Mouse (Mus musculus): ENCODE results near the gene Vmn2r22. TPM values are rescaled to one million over a fixed set of nuclear protein-coding genes. Genes with fewer than 3 reads are reported as not detected.
"Not testable (repeated sequence)": the region's sequence is repeated elsewhere in the genome, so short reads cannot be mapped to it uniquely, and the experiment has no call there.

Gene Vmn2r22
- not detected in 2 replicates for polyA plus RNA-seq (2012; rRNA removed)

GRCm38 (mm10) chr6:123650625-123651024 is at the start of gene Vmn2r22:
Gene Vmn2r22 (minus strand): TSS chr6:123650725.
- not testable (repeated sequence) for DNase-seq (ENCODE audit: low read depth)

DNA sequence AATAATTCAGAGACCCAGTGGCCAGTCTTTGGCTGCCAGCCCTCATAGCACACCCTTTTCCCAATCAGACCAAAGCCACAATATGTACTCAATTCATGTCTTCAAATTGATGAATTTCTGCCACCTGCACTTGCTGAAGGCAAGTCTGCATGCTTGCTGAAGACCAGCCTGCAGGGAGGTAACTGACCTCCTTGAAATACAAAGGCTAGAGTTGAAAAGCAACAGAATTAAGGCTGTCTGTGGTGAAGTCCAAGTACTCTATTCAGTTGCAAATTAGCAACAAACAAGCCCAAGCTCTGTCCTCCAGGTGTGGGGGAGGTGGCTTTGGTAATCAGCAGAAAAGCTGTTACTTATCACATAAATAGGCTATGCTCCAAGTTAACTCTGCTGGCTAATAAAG is 46.7 kb upstream of the Vmn2r22 start:
- DNase-seq (ENCODE audit: low read depth), result no peak

GRCm38 (mm10) chr6:123696639-123697038 is 46.1 kb upstream of the Vmn2r22 start:
- not testable (repeated sequence) for DNase-seq (ENCODE audit: low read depth)

DNA sequence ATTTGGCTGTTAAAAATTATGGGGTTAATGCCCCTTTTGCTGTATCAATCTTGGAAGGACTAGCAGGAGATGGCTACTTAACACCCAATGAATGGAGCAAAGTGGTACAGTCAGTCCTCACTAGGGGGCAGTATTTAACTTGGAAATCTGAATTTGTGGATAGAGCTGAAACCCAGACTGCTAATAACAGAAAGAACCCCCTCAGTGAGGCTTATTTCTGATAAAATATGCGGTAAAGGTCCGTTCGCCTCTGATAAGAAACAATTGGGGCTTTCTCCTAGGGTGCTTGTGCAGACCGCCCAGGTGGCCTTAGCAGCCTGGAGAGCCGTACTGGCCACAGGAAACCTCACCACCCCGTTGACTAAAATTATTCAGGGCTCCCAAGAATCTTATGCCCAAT is 6.5 kb upstream of the Vmn2r22 start:
- no peak for DNase-seq (ENCODE audit: low read depth)

DNA sequence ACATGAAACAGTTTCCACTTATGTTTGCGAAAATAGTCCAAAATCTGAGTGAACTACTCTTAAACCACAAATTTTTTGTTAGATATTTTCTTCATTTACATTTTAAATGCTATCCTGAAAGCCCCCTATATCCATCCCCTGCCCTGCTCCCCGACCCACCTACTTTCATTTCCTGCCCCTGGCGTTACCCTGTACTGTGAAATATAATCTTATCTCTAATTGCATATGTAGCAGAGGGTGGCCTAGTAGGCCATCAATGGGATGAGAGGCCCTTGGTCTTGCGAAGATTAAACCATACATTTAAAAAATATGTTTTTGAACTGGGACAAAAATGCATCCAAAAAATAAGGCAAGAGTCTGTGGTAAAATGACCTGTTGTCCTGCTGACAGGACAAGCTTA is 11.1 kb downstream of the Vmn2r22 start:
- DNase-seq (ENCODE audit: low read depth), result not testable (repeated sequence)

- not testable (repeated sequence) for DNase-seq (ENCODE audit: low read depth)
These were observed 26.7 kb downstream of the Vmn2r22 start for GRCm38 (mm10) chr6:123623784-123624183.

DNA sequence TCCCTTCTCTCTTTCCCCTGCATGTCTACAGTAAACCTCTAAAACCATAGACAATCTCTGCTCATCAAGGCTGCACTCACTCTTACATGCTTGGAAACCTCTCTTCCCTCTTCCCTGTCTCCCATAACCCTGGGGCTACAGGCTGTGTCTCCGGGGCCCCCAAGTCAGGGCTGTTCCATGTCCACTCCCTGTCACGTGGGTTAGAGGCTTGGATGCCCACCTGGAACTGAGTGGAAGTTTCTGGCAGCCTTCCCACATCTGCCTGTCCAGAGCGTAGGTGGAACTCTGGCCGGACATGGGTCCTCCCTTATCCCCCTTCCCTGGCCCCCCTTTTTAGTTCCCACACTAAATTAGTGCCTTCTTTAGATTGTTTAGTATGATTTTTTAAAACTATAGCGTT is 62.2 kb downstream of the Vmn2r22 start:
- DNase-seq (ENCODE audit: low read depth), result not testable (repeated sequence)

DNA sequence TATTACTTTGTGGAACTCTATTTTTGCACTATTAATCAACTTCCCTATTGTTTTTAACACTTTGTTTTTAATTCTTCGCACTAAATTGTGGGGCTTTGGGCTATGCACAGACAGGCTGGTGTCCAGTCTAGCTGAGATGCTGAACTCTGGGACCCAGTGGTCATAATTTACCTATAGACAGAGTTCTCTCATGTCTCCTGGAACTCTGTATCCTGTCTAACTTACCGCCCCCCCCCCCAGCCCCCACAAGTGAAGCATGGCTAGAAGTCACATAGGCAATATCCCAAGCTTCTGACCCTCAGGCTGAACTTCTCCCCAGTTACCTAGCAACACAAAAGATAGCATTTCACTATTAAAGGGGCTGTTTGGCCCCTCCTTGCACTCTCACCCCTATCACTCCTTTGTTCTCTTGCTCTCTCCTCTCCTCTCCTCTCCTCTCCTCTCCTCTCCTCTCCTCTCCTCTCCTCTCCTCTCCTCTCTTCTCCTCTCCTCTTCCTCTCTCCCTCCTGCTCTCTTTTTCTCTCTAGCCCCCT is 62.7 kb downstream of the Vmn2r22 start:
- DNase-seq (ENCODE audit: low read depth), result not testable (repeated sequence)

DNA sequence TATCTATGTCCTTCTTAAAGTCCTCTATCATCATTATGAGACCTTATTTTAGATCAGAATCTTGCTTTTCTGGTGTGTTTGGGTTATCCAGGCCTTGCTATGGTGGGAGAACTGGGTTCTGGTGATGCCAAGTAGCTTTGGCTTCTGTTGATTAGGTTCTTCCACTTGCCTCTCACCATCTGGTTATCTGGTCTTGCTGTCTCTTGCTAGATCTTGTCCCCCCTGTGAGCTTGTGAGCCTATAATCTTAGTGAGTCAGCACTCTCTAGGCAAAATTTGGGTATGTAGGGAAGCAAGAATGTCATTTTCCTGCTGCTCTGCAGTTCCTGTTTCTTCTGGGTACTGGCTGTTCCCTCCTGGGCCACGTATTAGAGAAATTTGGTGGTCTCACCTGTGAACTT is 66.5 kb downstream of the Vmn2r22 start:
- not testable (repeated sequence) for DNase-seq (ENCODE audit: low read depth)

DNA sequence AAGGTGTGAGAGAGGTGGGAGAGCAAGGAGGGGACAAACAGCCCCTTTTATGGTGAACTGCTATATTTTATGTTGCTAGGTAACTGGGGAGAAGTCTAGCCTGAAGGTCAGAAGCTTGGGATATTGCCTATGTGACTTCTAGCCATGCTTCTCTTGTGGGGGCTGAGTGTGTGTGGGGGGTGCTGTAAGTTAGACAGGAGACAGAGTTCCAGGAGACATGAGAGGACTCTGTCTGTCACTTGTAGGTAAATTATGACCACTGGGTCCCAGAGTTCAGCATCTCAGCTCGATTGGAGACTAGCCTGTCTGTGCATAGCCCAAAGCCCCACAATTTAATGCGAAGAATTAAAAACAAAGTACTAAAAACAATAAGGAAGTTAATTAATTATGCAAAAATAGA is 75.8 kb downstream of the Vmn2r22 start:
- DNase-seq (ENCODE audit: low read depth), result not testable (repeated sequence)

Other genes with a start within 250 kb of the Vmn2r22 start
- not detected in 2 replicates for gene Vmn2r20, start 232.6 kb downstream of the Vmn2r22 start, polyA plus RNA-seq (2012; rRNA removed)
- gene Vmn2r21, start 117.3 kb downstream of the Vmn2r22 start, polyA plus RNA-seq (2012; rRNA removed), result not detected in 2 replicates
- gene Vmn2r23, start 51.9 kb upstream of the Vmn2r22 start, polyA plus RNA-seq (2012; rRNA removed), result not detected in 2 replicates
- not detected in 2 replicates for gene Vmn2r24, start 128.2 kb upstream of the Vmn2r22 start, polyA plus RNA-seq (2012; rRNA removed)
- gene Vmn2r25, start 202.7 kb upstream of the Vmn2r22 start, polyA plus RNA-seq (2012; rRNA removed), result not detected in 2 replicates